Comparison of ENCODE assay signal across 9 mouse cellular contexts in genomic region chr17:56468870-56469269, GRCm38 (mm10). TPM values are rescaled to one million over a fixed set of nuclear protein-coding genes. Genes with fewer than 3 reads are reported as not detected.
DNase-seq lines count a peak whose midpoint lies in the region; ATAC-seq lines count a peak whose summit lies in the region.
"Had no signal": no experiment of that assay in that cellular context is flagged by ENCODE, and none has a peak within 500 bp of the region (broad histone marks: within the 10 kb centered on the region; RNA-seq: fewer than 3 reads in every experiment).

No protein-coding gene starts in this region.

- 0 out of 2 replicates have a peak, but pooled peaks cover 3% of the 10 kb centered on the region for H3K9me3 ChIP-seq in kidney, embryonic 16.5 days (ENCODE audit: low read length)
- H3K9me3 ChIP-seq in embryonic facial prominence, embryonic 14.5 days (ENCODE audit: control insufficient read depth, low read length) = no peaks in the 10 kb centered on the region
- H3K9me3 ChIP-seq in hindbrain, embryonic 12.5 days (replicated peaks) = no peaks in the 10 kb centered on the region
- no peaks in the 10 kb centered on the region for H3K9me3 ChIP-seq in midbrain, embryonic 14.5 days (ENCODE audit: control insufficient read depth, low read length)

- 36% methylated on average over 7 of the region's 7 CpGs for WGBS in kidney, embryonic 16.5 days
- 61% methylated on average over 7 of the region's 7 CpGs for WGBS in embryonic facial prominence, embryonic 14.5 days
- WGBS in hindbrain, embryonic 12.5 days = 66% methylated on average over 7 of the region's 7 CpGs
- 73% methylated on average over 7 of the region's 7 CpGs for WGBS in midbrain, embryonic 14.5 days

- no peak for ATAC-seq in kidney, embryonic 16.5 days (ENCODE audit: low FRiP score, low TSS enrichment)
- no peak for ATAC-seq in embryonic facial prominence, embryonic 14.5 days (ENCODE audit: low read depth)
- no peak for ATAC-seq in hindbrain, embryonic 12.5 days (ENCODE audit: low FRiP score)
- no peak for ATAC-seq in midbrain, embryonic 14.5 days (ENCODE audit: low FRiP score, low TSS enrichment)
- no peak for ATAC-seq in activated CD4-positive, CD25-positive, alpha-beta regulatory T cell, adult 4 months

- peaks cover 12% of the 10 kb centered on the region for H3K27me3 ChIP-seq in kidney, embryonic 16.5 days (ENCODE audit: insufficient read depth, low read length)
- H3K27me3 ChIP-seq in embryonic facial prominence, embryonic 14.5 days (replicated peaks; ENCODE audit: control insufficient read depth, insufficient read depth, low read length) = peaks cover 11% of the 10 kb centered on the region
- peaks cover 6% of the 10 kb centered on the region; the same call in 1 of the 2 replicates for H3K27me3 ChIP-seq in hindbrain, embryonic 12.5 days
- H3K27me3 ChIP-seq in midbrain, embryonic 14.5 days (ENCODE audit: control insufficient read depth, insufficient read depth, low read length) = no peaks in the 10 kb centered on the region

- H3K9ac ChIP-seq in kidney, embryonic 16.5 days (replicated peaks; ENCODE audit: low read length) = 0 out of 2 replicates have a peak overlapping the region, but pooled peaks have one; percentile 31
- no peak overlapping the region for H3K9ac ChIP-seq in embryonic facial prominence, embryonic 14.5 days (ENCODE audit: low read depth, low read length)
- H3K9ac ChIP-seq in hindbrain, embryonic 12.5 days = no peak overlapping the region; the same call in 1 of the 2 replicates
- no peak overlapping the region; the same call in 1 of the 2 replicates for H3K9ac ChIP-seq in midbrain, embryonic 14.5 days (replicated peaks; ENCODE audit: low read length)

- 0 out of 2 replicates have a peak overlapping the region, but pooled peaks have one; percentile 23 for H3K4me2 ChIP-seq in kidney, embryonic 16.5 days (replicated peaks; ENCODE audit: low read depth, low read length)
- no peak overlapping the region for H3K4me2 ChIP-seq in embryonic facial prominence, embryonic 14.5 days (ENCODE audit: low read depth, low read length)
- H3K4me2 ChIP-seq in hindbrain, embryonic 12.5 days (replicated peaks) = no peak overlapping the region; the same call in 1 of the 2 replicates
- H3K4me2 ChIP-seq in midbrain, embryonic 14.5 days (ENCODE audit: low read length) = peak overlapping the region; percentile 50

- DNase-seq in kidney, adult 9 months = no peak
- no peak for DNase-seq in embryonic facial prominence, embryonic 14.5 days (ENCODE audit: low spot score)
- DNase-seq in midbrain, embryonic 14.5 days = no peak
- no peak for DNase-seq in ovary, postnatal 14 days (ENCODE audit: low spot score)
- DNase-seq in layer of hippocampus, adult 8-10 months (ENCODE audit: low spot score in 2 of 2) = no peak

- peaks cover 68% of the 10 kb centered on the region for H3K4me1 ChIP-seq in kidney, embryonic 16.5 days (ENCODE audit: insufficient read depth, low read length)
- peaks cover 57% of the 10 kb centered on the region for H3K4me1 ChIP-seq in embryonic facial prominence, embryonic 14.5 days (ENCODE audit: control insufficient read depth, insufficient read depth, low read length)
- peaks cover 95% of the 10 kb centered on the region for H3K4me1 ChIP-seq in hindbrain, embryonic 12.5 days
- peaks cover 79% of the 10 kb centered on the region for H3K4me1 ChIP-seq in midbrain, embryonic 14.5 days (ENCODE audit: control insufficient read depth, insufficient read depth, low read length)

- H3K4me3 ChIP-seq in kidney, embryonic 16.5 days (ENCODE audit: low read length) = no peak overlapping the region
- no peak overlapping the region for H3K4me3 ChIP-seq in embryonic facial prominence, embryonic 14.5 days (ENCODE audit: low read depth, low read length)
- peak overlapping the region; percentile 3; the same call in 1 of the 2 replicates for H3K4me3 ChIP-seq in hindbrain, embryonic 12.5 days
- H3K4me3 ChIP-seq in midbrain, embryonic 14.5 days (replicated peaks; ENCODE audit: low read depth, low read length) = no peak overlapping the region

- H3K27ac ChIP-seq in kidney, embryonic 16.5 days (ENCODE audit: low read length) = peak overlapping the region; percentile 84
- 0 out of 2 replicates have a peak overlapping the region, but pooled peaks have one; percentile 18 for H3K27ac ChIP-seq in embryonic facial prominence, embryonic 14.5 days (replicated peaks; ENCODE audit: low read depth, low read length)
- H3K27ac ChIP-seq in hindbrain, embryonic 12.5 days = peak overlapping the region; percentile 93
- peak overlapping the region; percentile 90 for H3K27ac ChIP-seq in midbrain, embryonic 14.5 days (replicated peaks; ENCODE audit: low read depth, low read length)

- 0 out of 2 replicates have a peak, but pooled peaks cover 3% of the 10 kb centered on the region for H3K36me3 ChIP-seq in kidney, embryonic 16.5 days (ENCODE audit: insufficient read depth, low read length)
- no peaks in the 10 kb centered on the region for H3K36me3 ChIP-seq in embryonic facial prominence, embryonic 14.5 days (ENCODE audit: control insufficient read depth, insufficient read depth, low read length)
- H3K36me3 ChIP-seq in hindbrain, embryonic 12.5 days = peaks cover 6% of the 10 kb centered on the region
- H3K36me3 ChIP-seq in midbrain, embryonic 14.5 days (ENCODE audit: control insufficient read depth, insufficient read depth, low read length) = 0 out of 2 replicates have a peak, but pooled peaks cover 4% of the 10 kb centered on the region

RNA-seq across cellular contexts. Expression of gene Ptprs, which starts 7.4 kb away (rescaled TPM):
- 76.1 and 87.2 TPM in 2 replicates for polyA plus RNA-seq in kidney, embryonic 16.5 days (2015; fragmentation: Nextera tagmentation; extraction: Ambion mirVana)
- 104 and 116 TPM in 2 replicates for polyA plus RNA-seq in embryonic facial prominence, embryonic 14.5 days (2014; fragmentation: Nextera tagmentation; extraction: Ambion mirVana)
- polyA plus RNA-seq in hindbrain, embryonic 12.5 days (2016; fragmentation: Nextera tagmentation; extraction: Ambion mirVana) = 316 and 326 TPM in 2 replicates
- 304 and 345 TPM in 2 replicates for polyA plus RNA-seq in midbrain, embryonic 14.5 days (2014; fragmentation: Nextera tagmentation; extraction: Ambion mirVana)
- total RNA-seq in layer of hippocampus, adult 8-10 months (2022) = 100 to 1,000 TPM; 605 to 694 (median 657) TPM
- 1 to 10 TPM; 6.5 to 8.6 TPM for polyA plus RNA-seq in activated CD4-positive, CD25-positive, alpha-beta regulatory T cell, adult 4 months (2017; shearing (Covaris generic))

RNA-seq across cellular contexts. Expression of gene Znrf4, which starts 43.4 kb away (rescaled TPM):
- not detected in 2 replicates for polyA plus RNA-seq in kidney, embryonic 16.5 days (2015; fragmentation: Nextera tagmentation; extraction: Ambion mirVana)
- polyA plus RNA-seq in embryonic facial prominence, embryonic 14.5 days (2014; fragmentation: Nextera tagmentation; extraction: Ambion mirVana) = not detected in 2 replicates
- not detected in 2 replicates for polyA plus RNA-seq in hindbrain, embryonic 12.5 days (2016; fragmentation: Nextera tagmentation; extraction: Ambion mirVana)
- not detected in 2 replicates for polyA plus RNA-seq in midbrain, embryonic 14.5 days (2014; fragmentation: Nextera tagmentation; extraction: Ambion mirVana)
- total RNA-seq in layer of hippocampus, adult 8-10 months (2022) = not detected
- polyA plus RNA-seq in activated CD4-positive, CD25-positive, alpha-beta regulatory T cell, adult 4 months (2017; shearing (Covaris generic)) = not detected
- total RNA-seq: neutrophil, adult 5-6 weeks had no signal

Comparison
In these comparisons a context has a peak if more than half of its experiments do, and no peak if none do; other contexts are left out.
1. H3K27ac ChIP-seq: peak in every context shown above with its lines; median percentile 93 in hindbrain, embryonic 12.5 days; 90 in midbrain, embryonic 14.5 days; 84 in kidney, embryonic 16.5 days; 18 in embryonic facial prominence, embryonic 14.5 days.
2. H3K4me2 ChIP-seq: peak in kidney, embryonic 16.5 days (single experiment) and midbrain, embryonic 14.5 days (single experiment); none in embryonic facial prominence, embryonic 14.5 days (single experiment) and hindbrain, embryonic 12.5 days (single experiment).